Mouse (Mus musculus): ENCODE data around the gene Il17rc. TPM values are rescaled to one million over a fixed set of nuclear protein-coding genes. Genes with fewer than 3 reads are reported as not detected.

Il17rc gene
- polyA plus RNA-seq, 1 experiment from 2014 or later: 4.4 TPM

- peaks cover 4% of the 10 kb centered on the region; the same call in 1 of the 2 replicates for H3K9me3 ChIP-seq
- no peak overlapping the region for H3K27ac ChIP-seq (replicated peaks)
- H3K27me3 ChIP-seq (replicated peaks): no peaks in the 10 kb centered on the region
- no peak overlapping the region for H3K4me2 ChIP-seq
- no peak for ATAC-seq (ENCODE audit: extremely low read depth, insufficient number of reproducible peaks, low FRiP score, low TSS enrichment)
- H3K4me3 ChIP-seq: no peak overlapping the region
- H3K9ac ChIP-seq: no peak overlapping the region
- 88% methylated on average over 8 of the region's 8 CpGs for WGBS
- peaks cover 98% of the 10 kb centered on the region for H3K36me3 ChIP-seq
- no peaks in the 10 kb centered on the region for H3K4me1 ChIP-seq
These were observed 46.3 kb downstream of the Il17rc start for GRCm38 (mm10) chr6:113517434-113518080.

GRCm38 (mm10) chr6:113522310-113522709 is 51.1 kb downstream of the Il17rc start:
- no peaks in the 10 kb centered on the region for H3K27me3 ChIP-seq (replicated peaks)
- no peak overlapping the region for H3K27ac ChIP-seq (replicated peaks)
- H3K9me3 ChIP-seq: no peaks in the 10 kb centered on the region
- no peak overlapping the region for H3K9ac ChIP-seq
- no peak for ATAC-seq (ENCODE audit: extremely low read depth, insufficient number of reproducible peaks, low FRiP score, low TSS enrichment)
- peaks cover 82% of the 10 kb centered on the region for H3K36me3 ChIP-seq
- WGBS: 54% methylated on average over 1 of the region's 1 CpGs
- H3K4me2 ChIP-seq: no peak overlapping the region
- H3K4me3 ChIP-seq: no peak overlapping the region
- no peaks in the 10 kb centered on the region for H3K4me1 ChIP-seq

- Histone ChIP-seq H3K4me3 (no peak overlapping the region), H3K9ac (no peak overlapping the region), H3K4me2 (no peak overlapping the region), H3K27ac (replicated peaks) (no peak overlapping the region), H3K9me3 (no peaks in the 10 kb centered on the region), H3K27me3 (replicated peaks) (no peaks in the 10 kb centered on the region), H3K4me1 (no peaks in the 10 kb centered on the region), H3K36me3 (peaks cover 80% of the 10 kb centered on the region)
- no peak for ATAC-seq (ENCODE audit: extremely low read depth, insufficient number of reproducible peaks, low FRiP score, low TSS enrichment)
- WGBS: 84% methylated on average over 8 of the region's 8 CpGs
These were observed 52.2 kb downstream of the Il17rc start for GRCm38 (mm10) chr6:113523420-113523819.

GRCm38 (mm10) chr6:113530932-113531839 is 60.0 kb downstream of the Il17rc start, which contains the start of the genes Emc3 and Fancd2:
Gene Emc3 (minus strand): TSS chr6:113531652.
Gene Fancd2 (plus strand): TSS chr6:113531682.
- H3K36me3 ChIP-seq: peaks cover 27% of the 10 kb centered on the region
- peak within 1 kb of the TSS; percentile 77 for H3K27ac ChIP-seq (replicated peaks)
- no peak for ATAC-seq (ENCODE audit: extremely low read depth, insufficient number of reproducible peaks, low FRiP score, low TSS enrichment)
- peak within 1 kb of the TSS; percentile 94 for H3K9ac ChIP-seq
- no peaks in the 10 kb centered on the region for H3K9me3 ChIP-seq
- peaks cover 25% of the 10 kb centered on the region for H3K4me1 ChIP-seq
- WGBS: 1% methylated on average over 47 of the region's 47 CpGs
- peak within 1 kb of the TSS; percentile 89 for H3K4me3 ChIP-seq
- H3K4me2 ChIP-seq: peak within 1 kb of the TSS; percentile 67
- no peaks in the 10 kb centered on the region for H3K27me3 ChIP-seq (replicated peaks)

- no peaks in the 10 kb centered on the region for H3K9me3 ChIP-seq
- H3K4me2 ChIP-seq: peak overlapping the region; percentile 67
- H3K27me3 ChIP-seq (replicated peaks): no peaks in the 10 kb centered on the region
- peak overlapping the region; percentile 94 for H3K9ac ChIP-seq
- peak overlapping the region; percentile 77 for H3K27ac ChIP-seq (replicated peaks)
- H3K36me3 ChIP-seq: peaks cover 29% of the 10 kb centered on the region
- no peak for ATAC-seq (ENCODE audit: extremely low read depth, insufficient number of reproducible peaks, low FRiP score, low TSS enrichment)
- WGBS: 7% methylated on average over 7 of the region's 7 CpGs
- peaks cover 25% of the 10 kb centered on the region for H3K4me1 ChIP-seq
- H3K4me3 ChIP-seq: peak overlapping the region; percentile 89
These were observed 60.7 kb downstream of the Il17rc start for GRCm38 (mm10) chr6:113531840-113532404.

Small RNA genes within 50 kb of the gene (microRNA-seq; reads per million reads assigned to microRNA genes)
- gene Gm23365 (not detected), gene Gm24387 (not detected)

Other genes with a start within 250 kb of the Il17rc start
- 23.5 and 23.6 TPM in 2 replicates for gene Mtmr14, start 233.6 kb upstream of the Il17rc start, polyA plus RNA-seq (2015; fragmentation: Nextera tagmentation; extraction: Ambion mirVana)
- gene Cpne9, start 189.1 kb upstream of the Il17rc start, polyA plus RNA-seq (2015; fragmentation: Nextera tagmentation; extraction: Ambion mirVana): 0.22 TPM in 1 of 2 replicates, not detected in the other
- gene Brpf1, start 164.3 kb upstream of the Il17rc start, polyA plus RNA-seq (2015; fragmentation: Nextera tagmentation; extraction: Ambion mirVana): 11.1 and 11.6 TPM in 2 replicates
- 9.5 and 11.6 TPM in 2 replicates for gene Ogg1, start 144.5 kb upstream of the Il17rc start, polyA plus RNA-seq (2015; fragmentation: Nextera tagmentation; extraction: Ambion mirVana)
- 109 and 115 TPM in 2 replicates for gene Camk1, start 127.4 kb upstream of the Il17rc start, polyA plus RNA-seq (2015; fragmentation: Nextera tagmentation; extraction: Ambion mirVana)
- 39.6 and 41.5 TPM in 2 replicates for gene Tada3, start 93.5 kb upstream of the Il17rc start, polyA plus RNA-seq (2015; fragmentation: Nextera tagmentation; extraction: Ambion mirVana)
- gene Arpc4, start 93.3 kb upstream of the Il17rc start, polyA plus RNA-seq (2015; fragmentation: Nextera tagmentation; extraction: Ambion mirVana): 264 and 283 TPM in 2 replicates
- 1.7 and 2.0 TPM in 2 replicates for gene Ttll3, start 82.2 kb upstream of the Il17rc start, polyA plus RNA-seq (2015; fragmentation: Nextera tagmentation; extraction: Ambion mirVana)
- 13.6 and 17.9 TPM in 2 replicates for gene Rpusd3, start 52.1 kb upstream of the Il17rc start, polyA plus RNA-seq (2015; fragmentation: Nextera tagmentation; extraction: Ambion mirVana)
- not detected in 2 replicates for gene Cidec, start 35.7 kb upstream of the Il17rc start, polyA plus RNA-seq (2015; fragmentation: Nextera tagmentation; extraction: Ambion mirVana)
- 59.5 and 67.6 TPM in 2 replicates for gene Jagn1, start 28.9 kb upstream of the Il17rc start, polyA plus RNA-seq (2015; fragmentation: Nextera tagmentation; extraction: Ambion mirVana)
- gene Il17re, start 12.9 kb upstream of the Il17rc start, polyA plus RNA-seq (2015; fragmentation: Nextera tagmentation; extraction: Ambion mirVana): 1.1 and 1.2 TPM in 2 replicates
- gene Creld1, start 11.9 kb downstream of the Il17rc start, polyA plus RNA-seq (2015; fragmentation: Nextera tagmentation; extraction: Ambion mirVana): 37.6 and 46.9 TPM in 2 replicates
- 0.20 and 0.36 TPM in 2 replicates for gene Prrt3, start 30.5 kb downstream of the Il17rc start, polyA plus RNA-seq (2015; fragmentation: Nextera tagmentation; extraction: Ambion mirVana)
- 76.5 and 86.7 TPM in 2 replicates for gene Emc3, start 60.2 kb downstream of the Il17rc start, polyA plus RNA-seq (2015; fragmentation: Nextera tagmentation; extraction: Ambion mirVana)
- gene Fancd2, start 60.3 kb downstream of the Il17rc start, polyA plus RNA-seq (2015; fragmentation: Nextera tagmentation; extraction: Ambion mirVana): 7.7 and 8.0 TPM in 2 replicates
- 0.13 TPM in 1 of 2 replicates, not detected in the other for gene Fancd2os, start 129.3 kb downstream of the Il17rc start, polyA plus RNA-seq (2015; fragmentation: Nextera tagmentation; extraction: Ambion mirVana)
- 162 and 177 TPM in 2 replicates for gene Brk1, start 133.3 kb downstream of the Il17rc start, polyA plus RNA-seq (2015; fragmentation: Nextera tagmentation; extraction: Ambion mirVana)
- 24.2 and 28.9 TPM in 2 replicates for gene Vhl, start 152.5 kb downstream of the Il17rc start, polyA plus RNA-seq (2015; fragmentation: Nextera tagmentation; extraction: Ambion mirVana)
- gene Irak2, start 167.0 kb downstream of the Il17rc start, polyA plus RNA-seq (2015; fragmentation: Nextera tagmentation; extraction: Ambion mirVana): 5.2 and 6.2 TPM in 2 replicates
- gene Tatdn2, start 225.6 kb downstream of the Il17rc start, polyA plus RNA-seq (2015; fragmentation: Nextera tagmentation; extraction: Ambion mirVana): 0.52 and 0.65 TPM in 2 replicates
- gene Ghrl, start 248.5 kb downstream of the Il17rc start, polyA plus RNA-seq (2015; fragmentation: Nextera tagmentation; extraction: Ambion mirVana): not detected in 2 replicates

Data from heart, embryonic 13.5 days (tissue).